Mouse (Mus musculus): ENCODE measurements around the gene Znhit1.

GRCm38 (mm10) chr5:137030416-137030810, 42.6 kb upstream of the Znhit1 start:
- TF ChIP-seq CTCF (IDR thresholded peaks at IDR 0.05) = no peak
- no peak for TF ChIP-seq POLR2A (IDR thresholded peaks at IDR 0.05; ENCODE audit: insufficient read depth, low read depth, low read length)

All from heart, adult 2 months (tissue).